In genomic region chr2:79428569-79429104, GRCm38 (mm10) we compare ENCODE assay signal across 9 mouse cellular contexts. TPM values are rescaled to one million over a fixed set of nuclear protein-coding genes. Genes with fewer than 3 reads are reported as not detected.
DNase-seq lines count a peak whose midpoint lies in the region; ATAC-seq lines count a peak whose summit lies in the region.
"Had no signal": no experiment of that assay in that cellular context is flagged by ENCODE, and none has a peak within 500 bp of the region (broad histone marks: within the 10 kb centered on the region; RNA-seq: fewer than 3 reads in every experiment).

No protein-coding gene starts in this region.

- H3K9me3 ChIP-seq in forebrain, embryonic 13.5 days (replicated peaks) = 0 out of 2 replicates have a peak, but pooled peaks cover 3% of the 10 kb centered on the region
- H3K9me3 ChIP-seq in hindbrain, embryonic 12.5 days (replicated peaks) = no peaks in the 10 kb centered on the region
- H3K9me3 ChIP-seq in liver, embryonic 13.5 days (replicated peaks) = no peaks in the 10 kb centered on the region
- H3K9me3 ChIP-seq in neural tube, embryonic 13.5 days = 0 out of 2 replicates have a peak, but pooled peaks cover 3% of the 10 kb centered on the region

- peak overlapping the region; percentile 61 for H3K9ac ChIP-seq in forebrain, embryonic 13.5 days
- peak overlapping the region; percentile 41; the same call in 1 of the 2 replicates for H3K9ac ChIP-seq in hindbrain, embryonic 12.5 days
- peak overlapping the region; percentile 49 for H3K9ac ChIP-seq in liver, embryonic 13.5 days
- peak overlapping the region; percentile 68 for H3K9ac ChIP-seq in neural tube, embryonic 13.5 days

- H3K4me2 ChIP-seq in forebrain, embryonic 13.5 days = peak overlapping the region; percentile 84
- peak overlapping the region; percentile 93 for H3K4me2 ChIP-seq in hindbrain, embryonic 12.5 days (replicated peaks)
- peak overlapping the region; percentile 68 for H3K4me2 ChIP-seq in liver, embryonic 13.5 days
- H3K4me2 ChIP-seq in neural tube, embryonic 13.5 days = peak overlapping the region; percentile 77

- no peak overlapping the region for H3K27ac ChIP-seq in brown adipose tissue, adult 24 weeks (replicated peaks; ENCODE audit: low read depth, low read length)
- H3K27ac ChIP-seq in forebrain, embryonic 13.5 days = no peak overlapping the region
- no peak overlapping the region for H3K27ac ChIP-seq in hindbrain, embryonic 12.5 days
- no peak overlapping the region for H3K27ac ChIP-seq in liver, embryonic 13.5 days
- H3K27ac ChIP-seq in neural tube, embryonic 13.5 days (replicated peaks) = no peak overlapping the region

- WGBS in forebrain, embryonic 13.5 days = 1% methylated on average over 35 of the region's 35 CpGs
- under 1% methylated on average over 35 of the region's 35 CpGs for WGBS in hindbrain, embryonic 12.5 days
- under 1% methylated on average over 35 of the region's 35 CpGs for WGBS in liver, embryonic 13.5 days (ENCODE audit: insufficient replicate concordance)
- under 1% methylated on average over 35 of the region's 35 CpGs for WGBS in neural tube, embryonic 13.5 days

- H3K4me1 ChIP-seq in brown adipose tissue, adult 24 weeks (ENCODE audit: control insufficient read depth, insufficient read depth, insufficient read length, low read length) = 0 out of 2 replicates have a peak, but pooled peaks cover 11% of the 10 kb centered on the region
- H3K4me1 ChIP-seq in forebrain, embryonic 13.5 days = peaks cover 13% of the 10 kb centered on the region
- peaks cover 14% of the 10 kb centered on the region for H3K4me1 ChIP-seq in hindbrain, embryonic 12.5 days
- H3K4me1 ChIP-seq in liver, embryonic 13.5 days (replicated peaks) = 0 out of 2 replicates have a peak, but pooled peaks cover 4% of the 10 kb centered on the region
- H3K4me1 ChIP-seq in neural tube, embryonic 13.5 days (replicated peaks) = peaks cover 14% of the 10 kb centered on the region

- peak overlapping the region; percentile 59 for H3K4me3 ChIP-seq in brown adipose tissue, adult 24 weeks (ENCODE audit: insufficient read depth, low read depth, low read length)
- peak overlapping the region; percentile 42 for H3K4me3 ChIP-seq in forebrain, embryonic 13.5 days
- H3K4me3 ChIP-seq in hindbrain, embryonic 12.5 days = peak overlapping the region; percentile 43
- peak overlapping the region; percentile 52 for H3K4me3 ChIP-seq in liver, embryonic 13.5 days (replicated peaks)
- peak overlapping the region; percentile 43 for H3K4me3 ChIP-seq in neural tube, embryonic 13.5 days

- peak; percentile 78 for ATAC-seq in cerebellum, adult (ENCODE audit: insufficient number of reproducible peaks, low FRiP score, low TSS enrichment)
- ATAC-seq in forebrain, embryonic 13.5 days = peak; percentile 51
- ATAC-seq in hindbrain, embryonic 12.5 days (ENCODE audit: low FRiP score) = peak; percentile 81
- no peak for ATAC-seq in liver, embryonic 13.5 days (ENCODE audit: low read depth)
- ATAC-seq in neural tube, embryonic 13.5 days (ENCODE audit: low read depth) = 0 out of 2 replicates have a peak, but pooled peaks have one; percentile 47

- H3K36me3 ChIP-seq in forebrain, embryonic 13.5 days (ENCODE audit: poor library complexity, severe bottlenecking) = no peaks in the 10 kb centered on the region
- no peaks in the 10 kb centered on the region for H3K36me3 ChIP-seq in hindbrain, embryonic 12.5 days
- no peaks in the 10 kb centered on the region for H3K36me3 ChIP-seq in liver, embryonic 13.5 days
- no peaks in the 10 kb centered on the region for H3K36me3 ChIP-seq in neural tube, embryonic 13.5 days

- H3K27me3 ChIP-seq in forebrain, embryonic 13.5 days = peaks cover 31% of the 10 kb centered on the region
- H3K27me3 ChIP-seq in hindbrain, embryonic 12.5 days = no peaks in the 10 kb centered on the region
- peaks cover 21% of the 10 kb centered on the region for H3K27me3 ChIP-seq in liver, embryonic 13.5 days
- peaks cover 32% of the 10 kb centered on the region for H3K27me3 ChIP-seq in neural tube, embryonic 13.5 days

- no peak for DNase-seq in cerebellum, postnatal 4 days (ENCODE audit: low spot score in 2 of 2)
- no peak for DNase-seq in liver, embryonic 13.5 days
- DNase-seq in urinary bladder, postnatal 4 days (ENCODE audit: low spot score in 2 of 2) = no peak

RNA-seq across cellular contexts. Expression of gene Neurod1, which starts 27.9 kb away (rescaled TPM):
- polyA plus RNA-seq in brown adipose tissue, adult 24 weeks (2012; ENCODE audit: insufficient read depth, insufficient read length, missing spikeins) = not detected in 2 replicates
- 48.8 and 52.5 TPM in 2 replicates for polyA plus RNA-seq in forebrain, embryonic 13.5 days (2015; fragmentation: Nextera tagmentation; extraction: Ambion mirVana)
- 25.3 and 30.4 TPM in 2 replicates for polyA plus RNA-seq in hindbrain, embryonic 12.5 days (2016; fragmentation: Nextera tagmentation; extraction: Ambion mirVana)
- not detected in 2 replicates for polyA plus RNA-seq in liver, embryonic 13.5 days (2015; fragmentation: Nextera tagmentation; extraction: Ambion mirVana)
- polyA plus RNA-seq in neural tube, embryonic 13.5 days (2015; fragmentation: Nextera tagmentation; extraction: Ambion mirVana) = 29.7 and 36.7 TPM in 2 replicates
- polyA plus RNA-seq: C2C12 had no signal

RNA-seq across cellular contexts. Expression of gene Cerkl, which starts 27.9 kb away (rescaled TPM):
- polyA plus RNA-seq in brown adipose tissue, adult 24 weeks (2012; ENCODE audit: insufficient read depth, insufficient read length, missing spikeins) = 10.6 and 14.3 TPM in 2 replicates
- 1.7 and 2.4 TPM in 2 replicates for polyA plus RNA-seq in forebrain, embryonic 13.5 days (2015; fragmentation: Nextera tagmentation; extraction: Ambion mirVana)
- 3.6 and 4.1 TPM in 2 replicates for polyA plus RNA-seq in hindbrain, embryonic 12.5 days (2016; fragmentation: Nextera tagmentation; extraction: Ambion mirVana)
- polyA plus RNA-seq in liver, embryonic 13.5 days (2015; fragmentation: Nextera tagmentation; extraction: Ambion mirVana) = 3.6 and 4.9 TPM in 2 replicates
- 2.0 and 2.3 TPM in 2 replicates for polyA plus RNA-seq in neural tube, embryonic 13.5 days (2015; fragmentation: Nextera tagmentation; extraction: Ambion mirVana)
- polyA plus RNA-seq: C2C12 had no signal

Comparison
In these comparisons a context has a peak if more than half of its experiments do, and no peak if none do; other contexts are left out.
1. RNA of gene Neurod1, which starts 27.9 kb away (polyA plus RNA-seq): 48.8 to 52.5 TPM in forebrain, embryonic 13.5 days, 29.7 to 36.7 TPM in neural tube, embryonic 13.5 days and 25.3 to 30.4 TPM in hindbrain, embryonic 12.5 days; not detected in liver, embryonic 13.5 days and not detected in brown adipose tissue, adult 24 weeks; every median in the first group is over 10 times any median in the second.
2. Peak in every context shown above with its lines, with median percentiles within 50 percentile points of each other: H3K4me3 ChIP-seq, H3K4me2 ChIP-seq and H3K9ac ChIP-seq.